Mouse (Mus musculus) testis, postnatal 10 days (tissue): ENCODE results near the gene Marf1.
"Not testable (repeated sequence)": the region's sequence is repeated elsewhere in the genome, so short reads cannot be mapped to it uniquely, and the experiment has no call there.

Experiments
- DNase-seq: peaks from one replicate; pipeline ENCODE4 v3.0.0; 2021; ENCODE audit warnings: low spot score

The Marf1 gene

DNA sequence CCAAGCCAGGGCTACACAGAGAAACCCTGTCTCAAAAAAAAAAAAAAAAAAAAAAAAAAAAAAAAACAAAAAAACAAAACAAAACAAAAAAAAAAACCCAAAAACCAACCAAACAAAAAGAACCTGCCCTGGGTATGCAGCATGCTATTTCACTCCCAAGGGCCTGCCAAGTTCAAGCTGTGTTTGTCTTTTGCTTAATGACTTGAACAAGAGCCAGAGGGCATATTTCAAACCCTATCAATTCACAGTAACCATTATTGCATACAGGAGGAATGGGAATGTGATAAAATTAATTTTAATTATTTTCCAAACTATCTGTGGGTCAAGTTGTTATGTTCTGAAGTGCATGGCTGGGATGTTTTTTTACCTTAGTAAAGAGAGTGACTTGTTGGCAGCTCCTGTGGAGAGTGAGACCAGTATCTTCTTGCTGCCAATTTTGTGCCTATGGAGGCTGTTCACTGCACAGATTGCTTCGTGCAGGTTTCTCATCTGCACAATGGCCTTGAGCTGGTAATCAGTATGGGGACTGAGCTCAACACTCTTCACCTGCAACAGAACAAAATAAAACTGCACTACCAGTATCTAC lies 25.1 kb downstream of the Marf1 start:
- DNase-seq: no peak

DNA sequence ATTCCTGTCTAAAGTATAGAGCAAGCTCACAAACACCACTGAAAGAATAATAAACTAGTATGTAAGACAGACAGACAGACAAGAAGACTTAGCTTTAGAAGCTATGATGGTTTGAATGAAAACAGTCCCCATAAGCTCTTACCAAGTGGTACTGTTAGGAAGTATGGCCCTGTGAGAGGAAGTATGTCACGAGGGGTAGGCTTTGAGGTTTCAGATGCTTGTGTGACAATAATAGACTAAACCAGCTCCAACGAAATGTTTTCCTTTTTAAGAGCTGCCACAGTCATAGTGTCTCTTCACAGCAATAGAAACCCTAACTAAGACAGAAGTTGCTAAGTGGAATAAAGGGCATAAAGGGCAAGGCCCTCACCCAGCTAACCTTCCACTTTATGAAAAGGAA lies 28.1 kb downstream of the Marf1 start:
- no peak for DNase-seq

DNA sequence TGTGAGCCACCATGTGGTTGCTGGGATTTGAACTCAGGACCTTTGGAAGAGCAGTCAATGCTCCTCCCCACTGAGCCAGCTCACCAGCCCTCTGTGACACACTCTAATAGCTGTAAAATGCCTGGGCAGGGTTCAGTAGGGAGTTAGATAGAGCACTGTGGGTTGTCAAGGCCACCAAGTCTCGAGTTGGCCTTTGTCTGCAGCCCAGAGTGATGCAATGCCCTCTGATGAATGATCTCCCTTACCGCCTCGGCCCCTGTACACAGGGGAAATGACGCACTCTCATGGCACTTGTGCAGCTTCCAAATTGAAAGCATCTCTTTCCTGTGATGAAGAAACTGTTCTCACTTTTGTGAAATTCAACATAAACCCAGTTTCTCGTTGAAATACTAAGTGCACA lies 31.3 kb downstream of the Marf1 start:
- DNase-seq: no peak

DNA sequence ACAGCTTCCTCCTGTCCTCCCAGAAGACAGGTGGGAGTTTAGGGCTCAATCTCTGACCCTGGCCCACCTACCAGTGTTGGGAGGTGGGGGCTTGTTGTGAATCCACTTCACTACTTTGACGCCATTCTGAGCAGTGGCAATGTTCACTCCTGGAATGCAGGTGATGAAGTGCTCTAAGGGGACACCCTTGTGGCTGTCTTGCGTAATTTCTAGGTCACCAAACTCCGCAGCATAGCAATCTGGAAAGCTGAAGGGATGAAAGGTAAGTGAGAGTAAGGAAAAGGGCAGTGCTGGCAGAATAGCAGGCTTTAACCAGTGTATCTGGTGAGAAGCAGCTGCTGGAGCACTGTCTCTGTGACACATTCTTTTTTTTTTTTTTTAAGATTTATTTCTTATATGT lies 31.8 kb downstream of the Marf1 start:
- DNase-seq: no peak

DNA sequence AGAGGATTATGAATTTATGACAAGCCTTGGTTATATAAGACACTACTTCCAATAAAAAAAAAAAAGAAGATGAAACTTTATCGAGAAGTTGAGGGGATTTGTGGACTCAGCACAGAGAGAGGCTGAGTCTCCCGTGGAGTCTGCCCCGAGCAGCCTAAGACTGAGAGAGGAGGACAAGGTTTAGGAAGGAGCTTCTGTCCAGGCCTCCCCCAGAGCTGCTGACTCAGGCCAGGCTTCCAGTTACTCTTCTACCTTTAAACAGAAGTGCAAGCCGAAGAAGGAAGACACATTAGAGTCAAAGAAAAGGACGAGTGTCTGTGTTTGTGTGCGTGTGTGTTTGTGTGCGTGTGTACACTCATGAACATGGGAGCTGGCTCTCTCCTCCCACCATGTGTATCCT lies 32.4 kb downstream of the Marf1 start:
- DNase-seq: no peak

GRCm38 (mm10) chr16:14128977-14129376 lies 34.2 kb downstream of the Marf1 start:
- no peak for DNase-seq

- no peak for DNase-seq
These were observed 37.9 kb downstream of the Marf1 start for GRCm38 (mm10) chr16:14125253-14125652.

- peak; percentile 64 for DNase-seq
These were observed 38.4 kb downstream of the Marf1 start for GRCm38 (mm10) chr16:14124709-14125108.

DNA sequence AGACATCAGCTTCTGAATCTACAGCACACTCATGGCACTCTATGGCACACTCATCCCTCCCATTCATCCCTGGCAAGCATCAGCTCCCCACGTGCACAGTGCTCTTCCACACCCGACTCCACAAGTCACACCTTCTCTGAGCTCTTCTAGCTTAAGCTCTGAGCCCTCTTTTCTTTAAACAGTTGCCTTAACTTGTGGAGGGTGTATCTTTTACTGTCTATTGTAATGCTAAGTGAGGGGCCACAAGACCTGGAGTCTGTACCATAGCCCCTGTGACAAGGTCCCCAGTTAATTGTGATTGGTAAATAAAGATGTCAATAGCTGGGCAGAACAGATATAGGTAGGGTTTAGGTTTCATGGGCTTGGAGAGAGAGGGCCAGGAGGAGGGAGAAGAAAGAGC lies 39.2 kb downstream of the Marf1 start:
- no peak for DNase-seq

- no peak for DNase-seq
These were observed 40.6 kb downstream of the Marf1 start for GRCm38 (mm10) chr16:14122586-14122985.

- no peak for DNase-seq
These were observed 41.6 kb downstream of the Marf1 start for GRCm38 (mm10) chr16:14121563-14121962.

DNA sequence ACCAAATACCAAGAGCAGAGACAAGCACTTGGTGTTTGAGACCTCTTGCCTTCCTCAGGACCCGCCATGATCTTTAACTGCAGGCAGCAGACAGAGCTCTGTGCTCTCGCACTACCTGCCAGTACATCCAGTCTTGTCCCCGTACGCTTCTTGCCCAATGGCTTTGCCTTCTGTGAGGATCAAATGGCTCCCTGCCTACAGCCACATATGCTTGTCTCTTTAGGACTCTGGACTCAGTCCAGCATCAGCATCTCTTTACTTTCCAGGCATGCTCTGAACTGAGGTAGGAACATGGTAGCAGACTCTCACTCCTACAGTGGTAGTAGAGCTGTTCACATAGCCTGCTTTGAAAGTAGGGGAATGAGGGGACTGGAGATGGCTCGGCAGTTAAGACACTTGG lies 42.2 kb downstream of the Marf1 start:
- DNase-seq: no peak

DNA sequence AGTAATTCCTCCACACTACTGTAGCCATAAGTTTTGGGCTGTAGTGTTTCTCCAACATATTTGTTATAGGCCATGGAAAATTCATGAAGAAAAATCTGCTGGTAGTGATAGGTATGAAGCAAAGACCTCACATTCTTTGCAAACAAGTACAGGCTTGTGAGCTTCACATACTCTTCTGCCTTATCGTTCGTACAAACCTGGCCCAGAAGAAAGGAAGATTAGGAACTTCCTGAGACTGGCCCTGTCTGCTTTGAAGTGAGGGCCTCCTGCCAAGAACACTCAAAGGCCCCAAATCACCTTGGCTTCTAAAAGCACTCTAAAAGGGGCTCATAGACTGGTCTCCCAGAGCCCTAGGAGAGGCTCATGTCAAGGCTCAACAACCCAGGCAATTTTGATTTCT lies 45.9 kb downstream of the Marf1 start:
- DNase-seq: no peak

- no peak for DNase-seq
These were observed 50.4 kb downstream of the Marf1 start for GRCm38 (mm10) chr16:14112742-14113141.

DNA sequence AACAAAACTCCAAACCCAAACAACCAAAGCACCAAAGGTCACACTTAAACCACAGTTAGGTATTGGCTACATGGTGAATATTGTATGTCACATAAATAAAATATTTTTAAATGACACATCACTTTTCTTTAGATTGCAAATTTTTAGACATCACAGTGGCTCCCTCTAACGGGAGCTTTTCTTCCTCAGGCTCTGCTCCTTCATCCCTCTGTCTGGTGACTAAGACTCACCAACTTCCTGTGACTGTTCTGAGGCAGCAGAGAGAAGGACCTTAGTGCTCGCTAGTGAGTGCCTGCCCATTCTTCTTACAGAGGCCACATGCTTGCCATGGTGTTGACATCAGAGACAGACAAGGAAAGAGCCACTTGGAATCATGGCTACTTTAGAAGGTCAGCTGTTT lies 51.0 kb downstream of the Marf1 start:
- no peak for DNase-seq

DNA sequence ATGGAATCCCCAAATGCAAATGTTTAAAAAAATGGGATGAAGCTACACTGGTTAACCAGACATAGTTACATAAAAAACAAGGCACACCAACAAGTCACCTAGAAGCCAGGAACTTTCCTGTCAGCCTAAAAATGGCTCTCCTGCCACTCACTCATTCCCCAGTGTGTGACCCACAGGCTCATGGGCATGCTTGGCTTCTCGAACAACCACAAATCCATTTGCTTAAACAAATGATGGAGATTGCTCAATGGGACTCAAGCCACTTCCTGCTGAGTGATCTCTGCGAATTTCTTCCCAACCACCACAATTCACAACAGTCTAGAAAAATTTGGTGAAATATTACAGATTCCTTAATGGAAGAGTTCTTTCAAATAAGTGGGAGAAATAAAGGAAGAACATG lies 52.2 kb downstream of the Marf1 start:
- DNase-seq: no peak

- DNase-seq: no peak
These were observed 53.4 kb downstream of the Marf1 start for GRCm38 (mm10) chr16:14109651-14110230.

GRCm38 (mm10) chr16:14105891-14106290 lies 57.3 kb downstream of the Marf1 start:
- DNase-seq: no peak

DNA sequence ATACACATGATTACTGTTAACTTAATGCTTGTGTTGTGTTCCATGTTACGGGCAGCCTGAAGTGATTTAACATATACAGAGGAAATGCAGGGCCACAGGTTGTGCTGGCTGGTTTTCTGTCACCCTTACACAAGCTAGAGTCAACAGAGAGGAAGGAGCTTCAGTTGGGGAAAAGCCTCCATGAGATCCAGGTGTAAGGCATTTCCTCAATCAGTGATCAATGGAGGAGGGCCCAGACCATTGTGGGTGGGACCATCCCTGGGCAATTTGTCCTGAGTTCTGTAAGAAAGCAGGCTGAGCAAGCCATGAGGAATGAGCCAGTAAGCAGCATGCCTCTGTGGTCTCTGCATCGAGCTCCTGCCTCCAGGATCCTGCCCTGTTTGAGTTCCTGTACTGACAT lies 71.4 kb downstream of the Marf1 start:
- no peak for DNase-seq

DNA sequence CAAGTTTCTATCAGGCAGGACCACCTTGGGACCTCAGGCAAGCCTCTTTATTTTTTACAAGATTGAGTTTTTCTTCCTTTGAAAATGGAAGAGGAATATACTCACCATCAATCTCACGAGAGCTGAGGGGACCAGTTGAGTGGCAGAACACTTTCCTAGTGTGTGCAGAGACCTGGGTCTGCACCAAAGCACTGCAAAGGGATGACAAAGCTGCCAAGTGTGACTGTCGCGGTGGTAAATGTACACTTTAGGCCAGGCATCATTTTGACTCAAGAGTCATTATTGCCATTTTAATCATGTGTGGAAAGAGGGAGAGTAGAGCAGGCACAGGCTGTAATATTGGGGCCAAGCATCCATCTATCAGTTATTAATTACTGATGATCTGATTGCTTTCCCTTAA lies 73.9 kb downstream of the Marf1 start:
- DNase-seq: no peak

GRCm38 (mm10) chr16:14088249-14088648 lies 74.9 kb downstream of the Marf1 start:
- DNase-seq: no peak

DNA sequence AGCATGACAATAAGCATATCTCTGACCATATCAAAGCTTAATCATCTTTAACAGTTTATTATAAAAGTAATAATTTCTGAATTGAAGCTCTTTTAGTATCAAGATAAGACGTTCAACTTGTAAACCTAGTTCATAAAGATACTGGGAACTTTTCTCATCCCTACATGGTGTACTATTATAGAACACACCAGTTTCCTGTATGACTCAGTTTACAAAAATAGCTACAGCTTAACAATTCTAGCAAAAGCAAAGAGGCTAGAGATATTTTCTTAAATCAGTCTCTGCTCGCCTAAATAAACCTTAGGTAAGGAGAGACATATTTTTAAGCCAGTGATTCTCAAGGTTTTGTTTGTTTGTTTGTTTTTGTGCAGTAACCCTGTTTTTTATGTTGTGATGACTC lies 80.2 kb downstream of the Marf1 start:
- no peak for DNase-seq

GRCm38 (mm10) chr16:14070471-14071169 lies 92.5 kb downstream of the Marf1 start:
- no peak for DNase-seq

- not testable (repeated sequence) for DNase-seq
These were observed 94.5 kb downstream of the Marf1 start for GRCm38 (mm10) chr16:14068701-14069100.
